Mouse (Mus musculus): ENCODE measurements at regions not wholly inside any gene's neighbourhood (a gene's known extent, or its start where the extent isn't known, plus 50 kb on each side); places are given as distances from the start of the nearest gene placed in this dataset.

GRCm38 (mm10) chr10:43650449-43650848 lies 72.4 kb downstream of the Cd24a start:
- TF ChIP-seq POLR2A (IDR thresholded peaks at IDR 0.05; ENCODE audit: borderline replicate concordance, insufficient read depth, low read length): no peak
- TF ChIP-seq CTCF (IDR thresholded peaks at IDR 0.05; ENCODE audit: borderline replicate concordance, insufficient read depth, low read depth, low read length): no peak
